Mouse (Mus musculus) MEL (cell line): ENCODE measurements around the gene Ccdc116.

Experiments used
- JUND ChIP-seq: IDR thresholded peaks from 2 replicates; pipeline ENCODE4 v1.6.1; 2011; ENCODE audit warnings: low read depth, mild to moderate bottlenecking, improper control_type of control experiment, low read length
- USF1 ChIP-seq: IDR thresholded peaks from 2 replicates; pipeline ENCODE4 v1.6.1; 2014; ENCODE audit warnings: low read depth, mild to moderate bottlenecking, inconsistent platforms, low read length, improper control_type of control experiment, moderate library complexity

DNA sequence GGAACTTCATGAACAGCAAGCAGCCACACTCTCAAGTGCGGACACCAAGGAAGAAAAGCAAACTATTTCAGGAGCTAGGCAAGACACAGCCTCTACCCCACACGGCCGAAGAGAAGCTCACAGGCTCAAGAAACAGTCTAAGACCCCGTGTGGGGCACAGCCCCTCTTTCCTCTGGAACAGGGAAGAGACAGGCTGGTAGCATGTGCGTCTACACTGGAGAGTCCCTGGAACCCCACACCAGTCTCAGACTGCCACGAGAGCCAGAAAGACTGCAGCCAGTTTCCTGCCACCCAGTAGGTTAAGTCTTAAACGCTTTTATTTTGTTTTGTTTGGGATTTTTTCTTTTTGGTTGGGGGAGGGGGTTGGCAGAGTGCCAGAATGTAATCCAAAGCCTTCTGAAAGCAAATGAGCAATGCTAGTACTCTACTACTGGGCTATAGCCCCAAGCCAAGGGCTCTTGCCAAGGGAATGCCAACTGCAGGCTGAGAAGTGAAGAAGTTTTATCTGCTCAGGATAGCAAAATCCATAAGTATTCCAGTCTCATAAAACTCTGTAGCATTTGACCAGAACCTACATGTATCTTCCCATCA lies 44.3 kb downstream of the Ccdc116 start:
- no peak for TF ChIP-seq JUND
- TF ChIP-seq USF1, result no peak
